Mouse (Mus musculus) MEL (cell line): ENCODE measurements around the gene Ankrd52. TPM values are rescaled to one million over a fixed set of nuclear protein-coding genes. Genes with fewer than 3 reads are reported as not detected.

Source experiments
- DNase-seq: peaks from one replicate; pipeline ENCODE4 v3.0.0; 2011; ENCODE audit warnings: low read depth, low spot score
- H3K27ac ChIP-seq: 2 replicates; pipeline ENCODE4 v1.5.1; 2012; ENCODE audit warnings: low read depth, mild to moderate bottlenecking, control low read depth, low read length, moderate library complexity; ENCODE audit not compliant: control insufficient read depth
- H3K27me3 ChIP-seq, 2 experiments: fragments of 150-350 bp in 1 of 2; sonication (generic) in 1 of 2; 2 replicates each; pipeline ENCODE4 v1.6.1; 2012; ENCODE audit warnings: low read length in 2 of 2, mild to moderate bottlenecking in 2 of 2, improper control_type of control experiment in 1 of 2, moderate library complexity in 1 of 2; ENCODE audit not compliant: insufficient read depth in 2 of 2, control insufficient read depth in 1 of 2
- H3K36me3 ChIP-seq, 2 experiments: 2 replicates each; pipeline ENCODE4 v1.6.1; 2012 to 2014; ENCODE audit warnings: low read length in 2 of 2, improper control_type of control experiment in 1 of 2, inconsistent platforms in 1 of 2, mild to moderate bottlenecking in 1 of 2; ENCODE audit not compliant: insufficient read depth in 2 of 2, control insufficient read depth in 1 of 2
- H3K4me1 ChIP-seq, 2 experiments: fragments of 150-350 bp in 1 of 2; sonication (generic) in 1 of 2; 2 replicates each; pipeline ENCODE4 v1.6.1; 2012; ENCODE audit warnings: low read length in 2 of 2, improper control_type of control experiment in 1 of 2, mild to moderate bottlenecking in 1 of 2; ENCODE audit not compliant: insufficient read depth in 2 of 2, control insufficient read depth in 1 of 2
- H3K4me3 ChIP-seq, 2 experiments: fragments of 150-350 bp in 1 of 2; sonication (generic) in 1 of 2; 2 replicates each; pipeline ENCODE4 v1.5.1; 2012; ENCODE audit warnings: low read depth in 2 of 2, low read length in 2 of 2, mild to moderate bottlenecking in 2 of 2, moderate library complexity in 2 of 2, control low read depth in 1 of 2, improper control_type of control experiment in 1 of 2; ENCODE audit not compliant: control insufficient read depth in 1 of 2, insufficient read depth in 1 of 2
- H3K79me2 ChIP-seq: 2 replicates; pipeline ENCODE4 v1.6.1; 2012; ENCODE audit warnings: mild to moderate bottlenecking, low read length, moderate library complexity; ENCODE audit not compliant: control insufficient read depth, poor library complexity, insufficient read depth
- H3K9ac ChIP-seq: 2 replicates; pipeline ENCODE4 v1.6.1; 2012; ENCODE audit warnings: low read depth, mild to moderate bottlenecking, control low read depth, low read length, moderate library complexity; ENCODE audit not compliant: control insufficient read depth, poor library complexity, severe bottlenecking
- H3K9me3 ChIP-seq: fragments of 150-350 bp; sonication (generic); replicated peaks from 2 replicates; pipeline ENCODE4 v1.6.1; 2012; ENCODE audit warnings: mild to moderate bottlenecking, low read length, improper control_type of control experiment, moderate library complexity; ENCODE audit not compliant: insufficient read depth
- BHLHE40 ChIP-seq: IDR thresholded peaks from 2 replicates; pipeline ENCODE4 v1.6.1; 2012; ENCODE audit warnings: low read depth, mild to moderate bottlenecking, inconsistent platforms, low read length, improper control_type of control experiment, borderline replicate concordance
- CHD1 ChIP-seq: IDR thresholded peaks from 2 replicates; pipeline ENCODE4 v1.6.1; 2012; ENCODE audit warnings: low read depth, mild to moderate bottlenecking, inconsistent platforms, low read length, improper control_type of control experiment
- CHD2 ChIP-seq: IDR thresholded peaks from 2 replicates; pipeline ENCODE4 v1.6.1; 2011; ENCODE audit warnings: low read length, improper control_type of control experiment
- CTCF ChIP-seq, 3 experiments: IDR thresholded peaks in 2 of 3; conservative IDR thresholded peaks in 1 of 3; 2 replicates each; pipeline ENCODE4 v1.5.1; 2011 to 2012; ENCODE audit warnings: low read length in 3 of 3, low read depth in 2 of 3, mild to moderate bottlenecking in 2 of 3, improper control_type of control experiment in 1 of 3, inconsistent platforms in 1 of 3, mixed read lengths in 1 of 3, moderate library complexity in 1 of 3; ENCODE audit not compliant: control insufficient read depth in 1 of 3, insufficient read depth in 1 of 3, poor library complexity in 1 of 3, severe bottlenecking in 1 of 3
- ELF1 ChIP-seq: IDR thresholded peaks from 2 replicates; pipeline ENCODE4 v1.6.1; 2014; ENCODE audit warnings: low read depth, mild to moderate bottlenecking, inconsistent platforms, low read length, improper control_type of control experiment, moderate library complexity
- EP300 ChIP-seq, 2 experiments: IDR thresholded peaks; 2 replicates each; pipeline ENCODE4 v1.6.1; 2011; ENCODE audit warnings: improper control_type of control experiment in 2 of 2, low read length in 2 of 2, low read depth in 1 of 2, mild to moderate bottlenecking in 1 of 2
- ETS1 ChIP-seq: IDR thresholded peaks from 2 replicates; pipeline ENCODE4 v1.6.1; 2012; ENCODE audit warnings: low read depth, mild to moderate bottlenecking, inconsistent platforms, low read length, improper control_type of control experiment, moderate library complexity
- GATA1 ChIP-seq: IDR thresholded peaks from 2 replicates; pipeline ENCODE4 v1.6.1; 2011; ENCODE audit warnings: low read depth, low read length, improper control_type of control experiment
- KAT2A ChIP-seq: conservative IDR thresholded peaks from 2 replicates; pipeline ENCODE4 v1.6.1; 2012; ENCODE audit warnings: low read depth, low read length, improper control_type of control experiment, inconsistent platforms
- MAX ChIP-seq: IDR thresholded peaks from 2 replicates; pipeline ENCODE4 v1.6.1; 2011; ENCODE audit warnings: low read length, improper control_type of control experiment
- MAZ ChIP-seq: IDR thresholded peaks from 2 replicates; pipeline ENCODE4 v1.6.1; 2012; ENCODE audit warnings: low read depth, mild to moderate bottlenecking, inconsistent platforms, low read length, improper control_type of control experiment
- MEF2A ChIP-seq: IDR thresholded peaks from 2 replicates; pipeline ENCODE4 v1.6.1; 2014; ENCODE audit warnings: low read depth, mild to moderate bottlenecking, inconsistent platforms, low read length, improper control_type of control experiment; ENCODE audit not compliant: poor library complexity, insufficient replicate concordance, severe bottlenecking; ENCODE audit errors: extremely low read depth
- MXI1 ChIP-seq: IDR thresholded peaks from 2 replicates; pipeline ENCODE4 v1.6.1; 2011; ENCODE audit warnings: mild to moderate bottlenecking, low read depth, low read length, improper control_type of control experiment
- MYB ChIP-seq: IDR thresholded peaks from 2 replicates; pipeline ENCODE4 v1.6.1; 2011; ENCODE audit warnings: mild to moderate bottlenecking, low read depth, low read length, improper control_type of control experiment
- MYC ChIP-seq: IDR thresholded peaks from 2 replicates; pipeline ENCODE4 v1.6.1; 2011; ENCODE audit warnings: low read depth, mild to moderate bottlenecking, low read length, improper control_type of control experiment, moderate library complexity
- NELFE ChIP-seq: IDR thresholded peaks from 2 replicates; pipeline ENCODE4 v1.6.1; 2011; ENCODE audit warnings: low read depth, low read length, improper control_type of control experiment
- NRF1 ChIP-seq: IDR thresholded peaks from 2 replicates; pipeline ENCODE4 v1.6.1; 2014; ENCODE audit warnings: low read depth, mild to moderate bottlenecking, inconsistent platforms, low read length, improper control_type of control experiment, moderate library complexity; ENCODE audit not compliant: poor library complexity, insufficient read depth, severe bottlenecking
- POLR2AphosphoS5 ChIP-seq: IDR thresholded peaks from 2 replicates; pipeline ENCODE4 v1.6.1; 2012; ENCODE audit warnings: low read depth, borderline replicate concordance, mild to moderate bottlenecking, inconsistent platforms, low read length, moderate library complexity, mixed read lengths
- RCOR1 ChIP-seq: IDR thresholded peaks from 2 replicates; pipeline ENCODE4 v1.6.1; 2012; ENCODE audit warnings: low read depth, mild to moderate bottlenecking, inconsistent platforms, low read length, improper control_type of control experiment
- SIN3A ChIP-seq: IDR thresholded peaks from 2 replicates; pipeline ENCODE4 v1.6.1; 2012; ENCODE audit warnings: low read length, improper control_type of control experiment, inconsistent platforms
- SMC3 ChIP-seq: IDR thresholded peaks from 2 replicates; pipeline ENCODE4 v1.6.1; 2011; ENCODE audit warnings: low read depth, low read length, improper control_type of control experiment
- UBTF ChIP-seq: IDR thresholded peaks from 2 replicates; pipeline ENCODE4 v1.6.1; 2012; ENCODE audit warnings: low read depth, mild to moderate bottlenecking, inconsistent platforms, low read length, improper control_type of control experiment, moderate library complexity, borderline replicate concordance; ENCODE audit not compliant: insufficient read depth
- USF1 ChIP-seq: IDR thresholded peaks from 2 replicates; pipeline ENCODE4 v1.6.1; 2014; ENCODE audit warnings: low read depth, mild to moderate bottlenecking, inconsistent platforms, low read length, improper control_type of control experiment, moderate library complexity
- ZKSCAN1 ChIP-seq: IDR thresholded peaks from 2 replicates; pipeline ENCODE4 v1.6.1; 2012; ENCODE audit warnings: low read depth, mild to moderate bottlenecking, inconsistent platforms, low read length, improper control_type of control experiment, moderate library complexity
- ZMIZ1 ChIP-seq: IDR thresholded peaks from 2 replicates; pipeline ENCODE4 v1.6.1; 2012; ENCODE audit warnings: low read depth, mild to moderate bottlenecking, inconsistent platforms, low read length, improper control_type of control experiment, moderate library complexity
- polyA plus RNA-seq, 2 experiments: library from polyadenylated mRNA; stranded (reverse) in 1 of 2; unstranded in 1 of 2; fragments of >175 nt in 1 of 2; fragments of >200 nt in 1 of 2; gene quantifications; 2 replicates each; pipeline versions ENCODE4 v1.2.1 to v1.2.4; 2012; ENCODE audit warnings: low replicate concordance in 2 of 2, low read depth in 1 of 2; ENCODE audit not compliant: insufficient read length in 2 of 2, insufficient read depth in 1 of 2, missing spikeins in 1 of 2
- total RNA-seq: library from RNA; depleted of rRNA; stranded (reverse); fragments of 300-350 nt; gene quantifications from 2 replicates; pipeline ENCODE4 v1.2.3, GENCODE M21; 2012

The Ankrd52 gene
- total and polyA plus RNA-seq, 3 experiments: 9.5 to 39.9 TPM; not detected in 1

DNA sequence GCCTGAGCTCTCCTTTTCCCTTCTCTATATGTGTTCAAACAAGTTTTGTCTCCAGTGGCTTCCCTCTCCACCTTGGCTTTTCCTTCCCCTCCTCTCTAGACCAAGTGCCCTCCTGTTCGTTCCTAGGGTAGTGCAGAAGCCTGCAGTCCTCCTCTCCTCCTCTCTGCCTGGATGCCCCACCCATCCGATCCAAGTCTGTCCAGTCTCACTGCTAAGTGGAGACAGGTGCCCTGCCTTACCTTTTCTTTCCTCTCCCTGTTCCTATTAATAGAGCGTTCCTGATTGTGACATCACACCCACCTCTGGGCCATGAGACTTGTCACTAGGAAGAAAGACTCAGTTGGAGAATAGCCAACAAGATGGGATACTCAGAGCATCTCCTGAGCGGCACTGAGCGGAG is 37.9 kb downstream of the Ankrd52 start:
- Histone ChIP-seq H3K79me2 (peaks cover 24% of the 10 kb centered on the region), H3K9ac (no peak overlapping the region), H3K27me3 (no peaks in the 10 kb centered on the region), H3K9me3 (no peaks in the 10 kb centered on the region), H3K27ac (no peak overlapping the region)
- TF ChIP-seq MXI1: no peak
- no peak for TF ChIP-seq CTCF (IDR thresholded peaks at IDR 0.05 in 2 of 3, conservative IDR thresholded peaks at IDR 0.05 in 1 of 3; ENCODE audit: control insufficient read depth in 1 of 3, insufficient read depth in 1 of 3, low read depth in 2 of 3, low read length in 3 of 3, poor library complexity in 1 of 3, severe bottlenecking in 1 of 3)
- no peak for TF ChIP-seq NRF1
- TF ChIP-seq SIN3A: no peak
- no peak for TF ChIP-seq ELF1
- no peak for TF ChIP-seq EP300 (IDR thresholded peaks at IDR 0.05; ENCODE audit: low read depth in 1 of 2, low read length in 2 of 2)
- no peak for TF ChIP-seq CHD2
- TF ChIP-seq CHD1: no peak
- TF ChIP-seq MYC: no peak
- no peak for TF ChIP-seq MEF2A
- no peak for TF ChIP-seq USF1
- TF ChIP-seq MYB: no peak
- no peak for TF ChIP-seq MAZ
- TF ChIP-seq, all 39 proteins: peak for 0
- DNase-seq: no peak
- H3K36me3 ChIP-seq: peaks cover 5 to 6% of the 10 kb centered on the region in 2 experiments
- H3K4me3 ChIP-seq: no peak overlapping the region
- no peaks in the 10 kb centered on the region; a peak in 1 of 4 replicates for H3K4me1 ChIP-seq

GRCm38 (mm10) chr10:128422426-128422825 is 45.5 kb downstream of the Ankrd52 start:
- Histone ChIP-seq H3K36me3 (peaks cover 4 to 20% of the 10 kb centered on the region in 2 experiments), H3K9me3 (no peaks in the 10 kb centered on the region), H3K4me3 (no peak overlapping the region), H3K27ac (no peak overlapping the region), H3K4me1 (peaks cover 4 to 13% of the 10 kb centered on the region in 2 experiments), H3K9ac (no peak overlapping the region), H3K79me2 (no peaks in the 10 kb centered on the region), H3K27me3 (no peaks in the 10 kb centered on the region)
- no peak for DNase-seq
- TF ChIP-seq NELFE: no peak
- TF ChIP-seq GATA1: no peak
- 0 out of 2 replicates have a peak, but pooled peaks have one; percentile 21 for TF ChIP-seq RCOR1

DNA sequence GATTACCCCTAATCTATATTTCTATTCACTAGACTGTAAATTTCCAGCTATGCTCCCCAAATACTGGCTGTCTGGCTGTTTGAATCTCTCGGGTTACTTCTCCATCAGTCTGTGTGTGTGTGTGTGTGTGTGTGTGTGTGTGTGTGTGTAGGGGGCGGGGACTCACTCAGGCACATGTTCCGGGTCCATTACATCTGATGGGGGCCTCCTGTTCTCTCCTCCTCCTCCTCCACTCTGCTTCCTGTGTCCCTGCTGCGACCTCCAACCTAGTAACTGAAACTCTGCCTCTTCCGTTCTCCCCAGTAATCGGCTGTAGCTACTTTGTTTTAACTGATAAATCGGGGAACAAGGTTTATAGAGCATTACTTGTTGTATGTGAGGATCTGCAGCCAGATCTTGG is 47.7 kb downstream of the Ankrd52 start:
- Histone ChIP-seq H3K4me3 (peak overlapping the region; percentile 17 to 25), H3K36me3 (peaks cover 9 to 20% of the 10 kb centered on the region in 2 experiments)
- DNase-seq: peak; percentile 86
- TF ChIP-seq NRF1 (no peak), BHLHE40 (peak; percentile 28; the same call in 1 of the 2 replicates), MAZ (peak; percentile 68; the same call in 1 of the 2 replicates), POLR2AphosphoS5 (no peak), SMC3 (no peak), ZKSCAN1 (no peak), ETS1 (peak; percentile 74), EP300 (IDR thresholded peaks at IDR 0.05; ENCODE audit: low read depth in 1 of 2, low read length in 2 of 2) (peak; percentile 21 to 68; a peak in 3 of 4 replicates), ZMIZ1 (peak; percentile 42; the same call in 1 of the 2 replicates), MEF2A (no peak), CHD1 (no peak), MYC (peak; percentile 94), KAT2A (no peak; the same call in 1 of the 2 replicates), MAX (peak; percentile 72), GATA1 (peak; percentile 16; the same call in 1 of the 2 replicates), NELFE (peak; percentile 48; the same call in 1 of the 2 replicates), UBTF (no peak)

More for the DNA sequence above, 47.7 kb downstream of the Ankrd52 start:
- Histone ChIP-seq H3K27ac (peak overlapping the region; percentile 87), H3K9ac (peak overlapping the region; percentile 53), H3K79me2 (no peaks in the 10 kb centered on the region), H3K4me1 (peaks cover 4 to 13% of the 10 kb centered on the region in 2 experiments), H3K27me3 (no peaks in the 10 kb centered on the region), H3K9me3 (no peaks in the 10 kb centered on the region)
